Mouse (Mus musculus): Measurements from ENCODE around the gene Elp1. TPM values are rescaled to one million over a fixed set of nuclear protein-coding genes. Genes with fewer than 3 reads are reported as not detected.

Elp1 gene
- polyA plus RNA-seq, 1 experiment from 2014 or later: 78.4 TPM

DNA sequence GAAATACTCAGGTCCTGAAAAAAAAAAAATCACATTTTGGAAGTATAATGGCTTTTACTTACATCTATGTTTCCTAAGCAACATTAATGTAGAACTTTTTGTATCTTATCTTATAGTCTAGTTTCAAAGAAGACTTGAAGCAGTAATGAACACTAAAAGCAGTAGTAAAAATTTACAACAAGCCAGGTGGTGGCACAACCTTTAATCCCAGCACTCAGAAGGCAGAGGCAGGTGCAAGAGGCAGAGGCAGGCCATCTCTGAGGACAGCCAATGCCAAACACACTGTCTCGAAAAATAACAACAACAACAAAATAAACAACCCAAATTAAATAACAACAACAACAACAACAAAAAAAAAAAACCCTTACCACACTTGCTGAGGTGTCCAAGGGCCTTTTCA lies 31.1 kb downstream of the Elp1 start:
- H3K4me2 ChIP-seq: no peak overlapping the region
- no peaks in the 10 kb centered on the region for H3K4me1 ChIP-seq (replicated peaks)
- no peak for ATAC-seq (ENCODE audit: insufficient number of reproducible peaks, insufficient read depth, low FRiP score, low TSS enrichment, low read depth)
- H3K9me3 ChIP-seq: no peaks in the 10 kb centered on the region
- H3K27ac ChIP-seq: no peak overlapping the region
- peaks cover 92% of the 10 kb centered on the region for H3K36me3 ChIP-seq
- 68% methylated on average over 1 of the region's 1 CpGs for WGBS
- H3K4me3 ChIP-seq (replicated peaks): no peak overlapping the region
- H3K9ac ChIP-seq (replicated peaks): no peak overlapping the region
- H3K27me3 ChIP-seq: no peaks in the 10 kb centered on the region

DNA sequence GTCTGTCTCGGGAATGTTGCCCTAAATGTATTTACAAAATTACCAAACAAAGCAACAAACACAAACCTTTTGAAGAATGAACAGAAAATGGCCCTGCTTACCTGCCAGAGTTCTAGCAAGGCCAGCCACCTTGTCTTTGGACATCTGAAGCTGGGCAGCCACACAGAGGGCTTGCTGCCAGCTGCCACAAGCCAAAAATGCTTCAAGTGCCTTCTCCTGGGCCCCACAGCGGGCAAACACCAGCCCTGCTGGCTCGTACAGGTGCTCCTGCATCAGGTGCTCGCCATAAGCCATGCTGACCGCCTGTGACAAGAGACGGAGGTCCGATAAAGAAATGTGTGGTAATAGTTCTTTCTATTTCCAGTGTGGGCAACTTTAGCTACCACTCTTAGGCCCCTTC lies 33.2 kb downstream of the Elp1 start:
- no peak overlapping the region for H3K4me3 ChIP-seq (replicated peaks)
- no peaks in the 10 kb centered on the region for H3K9me3 ChIP-seq
- H3K36me3 ChIP-seq: peaks cover 98% of the 10 kb centered on the region
- H3K4me2 ChIP-seq: no peak overlapping the region
- H3K27ac ChIP-seq: no peak overlapping the region
- ATAC-seq (ENCODE audit: insufficient number of reproducible peaks, insufficient read depth, low FRiP score, low TSS enrichment, low read depth): no peak
- no peaks in the 10 kb centered on the region for H3K27me3 ChIP-seq
- 94% methylated on average over 7 of the region's 7 CpGs for WGBS
- no peaks in the 10 kb centered on the region for H3K4me1 ChIP-seq (replicated peaks)
- no peak overlapping the region for H3K9ac ChIP-seq (replicated peaks)

DNA sequence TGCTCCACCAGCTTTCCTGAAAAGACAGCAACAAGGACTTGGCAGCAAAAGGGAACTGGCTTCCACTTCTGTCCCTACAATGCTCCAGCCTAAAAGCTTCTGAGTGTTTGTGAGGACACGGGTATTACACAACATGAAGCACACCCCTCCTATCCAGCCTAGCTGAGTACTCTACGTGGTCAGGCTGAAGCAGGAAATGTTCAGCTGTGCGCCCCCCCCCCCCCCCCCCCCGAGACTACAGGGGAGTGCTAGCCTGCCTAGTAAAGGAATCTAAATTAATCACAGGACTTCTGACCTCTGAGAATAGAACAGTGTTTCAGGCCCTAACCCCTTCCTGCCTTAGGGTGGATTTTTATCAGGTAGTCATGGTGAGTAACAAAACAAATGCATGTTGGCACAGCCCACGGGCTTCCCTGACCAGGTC lies 34.3 kb downstream of the Elp1 start:
- WGBS: 68% methylated on average over 5 of the region's 5 CpGs
- no peak for ATAC-seq (ENCODE audit: insufficient number of reproducible peaks, insufficient read depth, low FRiP score, low TSS enrichment, low read depth)
- Histone ChIP-seq H3K4me1 (replicated peaks) (no peaks in the 10 kb centered on the region), H3K27ac (no peak overlapping the region), H3K9ac (replicated peaks) (no peak overlapping the region), H3K4me3 (replicated peaks) (no peak overlapping the region), H3K4me2 (no peak overlapping the region), H3K36me3 (peaks cover 96% of the 10 kb centered on the region), H3K27me3 (no peaks in the 10 kb centered on the region), H3K9me3 (no peaks in the 10 kb centered on the region)

DNA sequence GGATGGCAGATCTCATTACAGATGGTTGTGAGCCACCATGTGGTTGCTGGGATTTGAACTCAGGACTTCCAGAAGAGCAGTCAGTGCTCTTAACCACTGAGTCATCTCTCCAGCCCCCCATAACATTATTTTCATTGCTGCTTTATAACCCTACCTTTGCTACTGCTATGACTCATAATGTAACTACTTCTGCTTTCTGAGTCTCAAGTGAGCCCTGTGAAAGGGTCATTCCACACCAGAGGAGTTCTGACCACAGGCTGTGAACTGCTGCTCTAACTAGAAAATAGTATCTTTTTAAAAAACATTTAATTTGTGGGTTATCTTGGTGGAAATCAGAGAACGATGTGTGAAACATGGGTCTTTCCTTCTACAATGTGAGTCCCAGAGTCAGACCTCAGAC lies 44.4 kb downstream of the Elp1 start:
- H3K4me1 ChIP-seq (replicated peaks): no peaks in the 10 kb centered on the region
- no peak overlapping the region for H3K27ac ChIP-seq
- H3K4me2 ChIP-seq: no peak overlapping the region
- WGBS: 93% methylated on average over 1 of the region's 1 CpGs
- no peak for ATAC-seq (ENCODE audit: insufficient number of reproducible peaks, insufficient read depth, low FRiP score, low TSS enrichment, low read depth)
- no peaks in the 10 kb centered on the region for H3K27me3 ChIP-seq
- no peaks in the 10 kb centered on the region for H3K9me3 ChIP-seq
- H3K36me3 ChIP-seq: peaks cover 98% of the 10 kb centered on the region
- no peak overlapping the region for H3K9ac ChIP-seq (replicated peaks)
- no peak overlapping the region for H3K4me3 ChIP-seq (replicated peaks)

DNA sequence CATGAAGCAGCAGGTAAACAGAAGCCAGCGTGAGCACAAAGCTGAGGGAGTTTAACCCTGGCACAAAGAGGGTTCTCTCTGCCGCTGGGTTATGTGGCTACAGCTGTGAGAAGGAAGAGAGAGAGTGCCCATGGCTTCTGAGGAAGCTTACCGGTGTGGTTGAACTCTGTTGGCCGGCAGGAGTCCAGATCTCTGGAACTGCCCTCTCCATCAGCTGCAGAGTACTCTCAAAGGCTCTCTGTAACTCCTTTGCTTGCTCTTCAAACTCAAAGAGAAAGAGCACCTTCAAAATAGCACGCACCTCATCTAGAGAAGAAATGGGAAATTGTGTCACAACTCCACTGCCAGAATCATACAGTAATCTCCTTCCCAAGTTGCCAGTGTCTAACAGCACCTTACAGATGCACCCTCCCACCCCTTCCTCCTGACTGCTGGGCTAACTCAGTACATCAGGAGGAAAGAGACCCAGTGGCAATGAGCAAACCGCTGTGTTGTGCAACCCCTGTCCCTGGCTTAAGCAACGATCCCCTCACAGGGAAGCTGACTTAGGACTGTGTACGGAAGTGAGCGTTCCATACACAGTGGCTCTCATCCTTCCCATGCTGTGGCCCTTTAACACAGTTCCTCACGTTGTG lies 45.0 kb downstream of the Elp1 start:
- H3K27ac ChIP-seq: no peak overlapping the region
- ATAC-seq (ENCODE audit: insufficient number of reproducible peaks, insufficient read depth, low FRiP score, low TSS enrichment, low read depth): no peak
- no peaks in the 10 kb centered on the region for H3K9me3 ChIP-seq
- H3K4me1 ChIP-seq (replicated peaks): no peaks in the 10 kb centered on the region
- peaks cover 93% of the 10 kb centered on the region for H3K36me3 ChIP-seq
- no peak overlapping the region for H3K4me2 ChIP-seq
- H3K9ac ChIP-seq (replicated peaks): no peak overlapping the region
- no peaks in the 10 kb centered on the region for H3K27me3 ChIP-seq
- WGBS: 91% methylated on average over 10 of the region's 10 CpGs
- H3K4me3 ChIP-seq (replicated peaks): no peak overlapping the region

DNA sequence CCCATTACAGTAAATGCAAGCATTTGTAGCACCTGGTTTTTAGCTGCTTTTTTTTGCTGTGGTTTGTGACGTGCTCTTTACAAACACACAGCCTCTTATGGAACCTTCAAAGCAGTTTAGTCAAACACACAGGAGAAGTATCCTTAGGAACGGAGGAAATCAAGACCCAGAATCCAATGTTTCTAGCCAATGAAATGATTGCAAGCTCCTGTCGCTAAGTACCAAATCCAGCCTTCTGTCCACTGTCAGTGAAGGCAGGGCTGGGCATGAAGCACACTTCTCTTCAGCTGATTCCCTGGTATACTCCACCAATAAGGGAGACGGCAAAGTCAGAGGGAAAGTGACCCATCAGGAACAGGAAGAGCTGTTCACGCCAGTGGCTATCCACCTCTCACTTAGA lies 46.1 kb downstream of the Elp1 start:
- H3K4me1 ChIP-seq (replicated peaks): no peaks in the 10 kb centered on the region
- no peak for ATAC-seq (ENCODE audit: insufficient number of reproducible peaks, insufficient read depth, low FRiP score, low TSS enrichment, low read depth)
- peaks cover 93% of the 10 kb centered on the region for H3K36me3 ChIP-seq
- H3K4me2 ChIP-seq: no peak overlapping the region
- WGBS: 84% methylated on average over 5 of the region's 5 CpGs
- no peaks in the 10 kb centered on the region for H3K9me3 ChIP-seq
- no peak overlapping the region for H3K4me3 ChIP-seq (replicated peaks)
- H3K27ac ChIP-seq: no peak overlapping the region
- H3K27me3 ChIP-seq: no peaks in the 10 kb centered on the region
- no peak overlapping the region for H3K9ac ChIP-seq (replicated peaks)

DNA sequence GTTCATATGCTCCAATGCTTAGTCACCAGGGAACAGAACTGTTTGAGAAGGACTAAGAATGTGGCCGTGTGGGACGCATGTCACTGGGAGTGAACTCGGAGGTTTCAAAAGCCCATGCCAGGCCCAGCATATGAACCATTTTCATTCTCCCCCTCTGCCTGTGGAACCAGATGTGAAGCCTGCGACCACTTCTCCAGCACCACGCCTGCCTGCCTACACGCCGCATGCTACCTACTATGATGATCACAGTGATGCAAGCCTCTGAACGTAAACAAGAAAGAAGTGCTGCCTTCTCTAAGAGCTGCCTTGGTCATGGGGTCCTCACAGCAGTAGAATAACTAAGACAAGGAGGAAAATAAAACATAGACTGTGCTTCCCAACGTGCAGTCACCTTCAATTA lies 54.7 kb downstream of the Elp1 start:
- Histone ChIP-seq H3K4me2 (no peak overlapping the region), H3K4me3 (replicated peaks) (no peak overlapping the region), H3K9me3 (no peaks in the 10 kb centered on the region), H3K9ac (replicated peaks) (no peak overlapping the region), H3K36me3 (peaks cover 82% of the 10 kb centered on the region), H3K27ac (no peak overlapping the region), H3K27me3 (no peaks in the 10 kb centered on the region), H3K4me1 (replicated peaks) (no peaks in the 10 kb centered on the region)
- ATAC-seq (ENCODE audit: insufficient number of reproducible peaks, insufficient read depth, low FRiP score, low TSS enrichment, low read depth): no peak
- 97% methylated on average over 9 of the region's 9 CpGs for WGBS

DNA sequence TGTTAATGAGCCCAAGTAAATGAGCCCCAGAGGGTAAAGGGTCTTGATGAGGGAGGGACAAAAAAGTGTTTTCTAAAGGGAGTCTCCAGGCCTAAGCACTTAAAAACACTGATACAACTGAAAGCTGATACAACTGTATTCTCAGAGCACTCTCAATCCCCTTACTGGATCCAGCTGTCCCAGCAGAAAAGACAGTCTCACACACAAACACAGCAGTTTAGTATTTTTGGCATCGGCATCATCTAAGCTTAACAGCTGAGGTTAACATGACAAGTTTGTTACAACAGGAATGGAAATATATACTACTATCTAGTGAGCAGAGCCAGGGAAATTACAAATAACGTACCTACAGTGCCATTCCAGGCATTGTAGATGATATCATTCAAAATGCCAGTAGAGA lies 55.8 kb downstream of the Elp1 start:
- peaks cover 73% of the 10 kb centered on the region for H3K36me3 ChIP-seq

DNA sequence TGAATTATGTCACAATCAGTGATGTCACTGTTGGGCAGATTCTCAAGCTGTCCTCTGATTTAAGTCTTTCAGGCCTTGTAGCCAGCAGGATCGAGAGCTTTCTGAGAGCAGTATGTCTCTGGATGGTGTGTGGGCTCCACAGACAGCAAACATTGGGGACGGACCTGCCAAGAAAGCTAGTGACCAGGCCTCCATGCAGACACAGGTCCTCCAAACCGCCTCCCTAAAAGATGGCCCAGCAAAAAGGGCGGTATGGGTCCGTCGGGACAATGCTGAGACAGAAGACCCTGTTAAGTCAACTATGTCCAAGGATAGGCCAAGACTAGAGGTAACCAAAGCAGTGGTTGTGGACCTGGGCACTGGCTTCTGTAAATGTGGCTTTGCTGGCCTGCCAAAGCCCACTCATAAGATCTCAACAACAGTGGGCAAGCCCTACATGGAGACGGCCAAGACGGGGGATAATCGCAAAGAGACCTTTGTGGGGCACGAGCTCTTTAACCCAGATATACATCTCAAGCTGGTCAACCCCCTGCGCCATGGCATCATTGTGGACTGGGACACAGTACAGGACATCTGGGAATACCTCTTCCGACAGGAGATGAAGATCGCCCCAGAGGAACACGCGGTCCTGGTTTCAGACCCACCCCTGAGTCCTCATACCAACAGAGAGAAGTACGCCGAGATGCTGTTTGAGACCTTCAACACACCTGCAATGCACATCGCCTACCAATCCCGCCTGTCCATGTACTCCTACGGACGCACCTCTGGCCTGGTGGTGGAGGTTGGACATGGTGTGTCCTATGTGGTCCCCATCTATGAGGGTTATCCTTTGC lies 58.6 kb downstream of the Elp1 start, which contains the start of gene Actl7a:
Gene Actl7a, plus strand, starts transcription at position 51 of the 833 bp plus-strand sequence.
- Histone ChIP-seq H3K4me2 (no peak within 1 kb of the TSS), H3K27me3 (no peaks in the 10 kb centered on the region), H3K9me3 (no peaks in the 10 kb centered on the region), H3K27ac (no peak within 1 kb of the TSS), H3K9ac (replicated peaks) (no peak within 1 kb of the TSS), H3K4me1 (replicated peaks) (no peaks in the 10 kb centered on the region), H3K36me3 (peaks cover 47% of the 10 kb centered on the region), H3K4me3 (replicated peaks) (no peak within 1 kb of the TSS)
- no peak for ATAC-seq (ENCODE audit: insufficient number of reproducible peaks, insufficient read depth, low FRiP score, low TSS enrichment, low read depth)
- WGBS: 95% methylated on average over 21 of the region's 21 CpGs

More for the DNA sequence above, 55.8 kb downstream of the Elp1 start:
- Histone ChIP-seq H3K4me1 (replicated peaks) (no peaks in the 10 kb centered on the region), H3K9ac (replicated peaks) (no peak overlapping the region), H3K27me3 (no peaks in the 10 kb centered on the region), H3K27ac (no peak overlapping the region), H3K4me2 (no peak overlapping the region), H3K4me3 (replicated peaks) (no peak overlapping the region), H3K9me3 (no peaks in the 10 kb centered on the region)
- WGBS: 88% methylated on average over 2 of the region's 2 CpGs
- ATAC-seq (ENCODE audit: insufficient number of reproducible peaks, insufficient read depth, low FRiP score, low TSS enrichment, low read depth): no peak

DNA sequence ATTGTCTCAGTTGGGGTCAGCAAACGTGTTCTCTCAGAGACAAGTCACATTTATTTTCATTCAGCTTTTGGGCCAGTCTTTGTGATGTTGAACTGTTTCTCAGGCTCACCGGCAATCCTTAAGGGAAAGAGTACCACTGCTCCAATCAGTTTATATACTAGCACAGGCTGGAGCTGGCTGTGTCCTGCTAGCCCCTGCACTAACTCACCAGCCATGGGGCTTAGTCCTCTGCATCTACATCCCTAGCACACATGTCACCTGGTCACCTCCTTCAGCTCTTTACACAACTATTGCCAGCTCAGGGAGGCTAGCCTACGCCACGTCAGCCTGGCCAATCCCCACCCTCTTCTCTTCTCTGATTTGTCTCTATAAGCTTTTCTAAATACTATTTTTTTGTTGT lies 59.4 kb downstream of the Elp1 start:
- H3K4me2 ChIP-seq: no peak overlapping the region
- no peak overlapping the region for H3K9ac ChIP-seq (replicated peaks)
- WGBS: 88% methylated on average over 4 of the region's 4 CpGs
- H3K27me3 ChIP-seq: no peaks in the 10 kb centered on the region
- H3K4me1 ChIP-seq (replicated peaks): no peaks in the 10 kb centered on the region
- ATAC-seq (ENCODE audit: insufficient number of reproducible peaks, insufficient read depth, low FRiP score, low TSS enrichment, low read depth): no peak
- H3K27ac ChIP-seq: no peak overlapping the region
- H3K9me3 ChIP-seq: no peaks in the 10 kb centered on the region
- peaks cover 39% of the 10 kb centered on the region for H3K36me3 ChIP-seq
- H3K4me3 ChIP-seq (replicated peaks): no peak overlapping the region

DNA sequence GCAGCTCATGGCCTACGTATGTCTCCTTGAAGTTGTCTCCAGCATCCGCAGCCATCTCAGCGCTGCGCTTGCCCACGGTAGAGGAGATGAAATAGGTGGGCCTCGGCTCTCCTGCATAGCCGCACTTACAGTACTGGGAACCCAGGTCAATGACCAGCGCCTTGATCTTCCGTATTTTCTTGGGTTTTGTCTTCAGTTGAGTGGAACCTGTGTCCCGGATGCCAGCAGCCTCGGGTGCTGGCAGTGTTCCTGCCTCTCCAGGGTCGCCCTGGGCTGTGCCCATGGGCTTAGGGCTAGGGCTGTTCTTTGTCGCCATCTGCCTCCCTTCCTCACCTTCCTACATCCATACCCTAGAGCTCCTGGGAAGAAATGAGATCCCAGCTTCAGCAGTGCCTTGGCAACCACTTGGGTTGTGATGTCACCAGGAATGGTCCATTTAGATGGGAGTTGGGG lies 61.1 kb downstream of the Elp1 start, which contains the start of gene Actl7b:
Gene Actl7b, minus strand, starts transcription at position 403 of the 453 bp plus-strand sequence.
- no peak within 1 kb of the TSS for H3K27ac ChIP-seq
- 93% methylated on average over 13 of the region's 13 CpGs for WGBS
- H3K9me3 ChIP-seq: no peaks in the 10 kb centered on the region
- no peaks in the 10 kb centered on the region for H3K27me3 ChIP-seq
- H3K9ac ChIP-seq (replicated peaks): no peak within 1 kb of the TSS
- no peak within 1 kb of the TSS for H3K4me3 ChIP-seq (replicated peaks)
- peaks cover 25% of the 10 kb centered on the region for H3K36me3 ChIP-seq
- no peak within 1 kb of the TSS for H3K4me2 ChIP-seq
- ATAC-seq (ENCODE audit: insufficient number of reproducible peaks, insufficient read depth, low FRiP score, low TSS enrichment, low read depth): no peak
- no peaks in the 10 kb centered on the region for H3K4me1 ChIP-seq (replicated peaks)
